Mouse (Mus musculus) thymus, adult 2 months (tissue): ENCODE data around the gene Olfr665.
"Not testable (repeated sequence)": the region's sequence is repeated elsewhere in the genome, so short reads cannot be mapped to it uniquely, and the experiment has no call there.

Experiments
- CTCF ChIP-seq: fragments of 200-500 bp; IDR thresholded peaks from 2 replicates; pipeline ENCODE4 v1.5.1; 2012; ENCODE audit warnings: mild to moderate bottlenecking, control low read depth, low read length, moderate library complexity, borderline replicate concordance; ENCODE audit not compliant: control insufficient read depth, poor library complexity, insufficient read depth; ENCODE audit errors: extremely low read depth
- POLR2A ChIP-seq: fragments of 200-500 bp; IDR thresholded peaks from 2 replicates; pipeline ENCODE4 v1.6.1; 2012; ENCODE audit warnings: mild to moderate bottlenecking, low read length, control low read depth, moderate library complexity; ENCODE audit not compliant: control insufficient read depth, poor library complexity, insufficient read depth; ENCODE audit errors: extremely low read depth

- TF ChIP-seq CTCF, POLR2A: not testable (repeated sequence)
These were observed 21.1 kb upstream of the Olfr665 start, which contains the start of gene Usp17la for GRCm38 (mm10) chr7:104856709-104857108.
